In genomic region chr7:109631330-109631729, GRCm38 (mm10) we compare ENCODE assay signal across 15 mouse cellular contexts.
"Had no signal": no experiment of that assay in that cellular context is flagged by ENCODE, and none has a peak within 500 bp of the region (broad histone marks: within the 10 kb centered on the region; RNA-seq: fewer than 3 reads in every experiment).

No protein-coding gene starts in this region.

- H3K36me3 ChIP-seq: limb, embryonic 15.5 days; midbrain, embryonic 10.5 days; neural tube, embryonic 13.5 days; stomach, embryonic 15.5 days had no signal

- H3K27ac ChIP-seq: limb, embryonic 15.5 days; midbrain, embryonic 10.5 days; neural tube, embryonic 13.5 days; stomach, embryonic 15.5 days had no signal

- H3K27me3 ChIP-seq: limb, embryonic 15.5 days; neural tube, embryonic 13.5 days; stomach, embryonic 15.5 days had no signal

- H3K4me3 ChIP-seq: limb, embryonic 15.5 days; midbrain, embryonic 10.5 days; neural tube, embryonic 13.5 days; stomach, embryonic 15.5 days had no signal

- H3K9ac ChIP-seq: limb, embryonic 15.5 days; lung, embryonic 14.5 days; neural tube, embryonic 13.5 days; stomach, embryonic 15.5 days had no signal

- DNase-seq: kidney, adult 11 months; kidney, postnatal 14 days; layer of hippocampus, adult 9-11 months; layer of hippocampus, postnatal 36 days; lung, embryonic 14.5 days; lung, postnatal 10 days; lung, postnatal 4 days; midbrain, embryonic 14.5 days; retina, postnatal 1 day; right cerebral cortex, postnatal 4 days; thymus, postnatal 4 days had no signal

- H3K9me3 ChIP-seq: limb, embryonic 15.5 days; midbrain, embryonic 10.5 days; neural tube, embryonic 13.5 days; stomach, embryonic 15.5 days had no signal

- H3K4me2 ChIP-seq: limb, embryonic 15.5 days; lung, embryonic 14.5 days; neural tube, embryonic 13.5 days; stomach, embryonic 15.5 days had no signal
